Comparison of ENCODE assay signal across 7 mouse cellular contexts in the genomic region with DNA sequence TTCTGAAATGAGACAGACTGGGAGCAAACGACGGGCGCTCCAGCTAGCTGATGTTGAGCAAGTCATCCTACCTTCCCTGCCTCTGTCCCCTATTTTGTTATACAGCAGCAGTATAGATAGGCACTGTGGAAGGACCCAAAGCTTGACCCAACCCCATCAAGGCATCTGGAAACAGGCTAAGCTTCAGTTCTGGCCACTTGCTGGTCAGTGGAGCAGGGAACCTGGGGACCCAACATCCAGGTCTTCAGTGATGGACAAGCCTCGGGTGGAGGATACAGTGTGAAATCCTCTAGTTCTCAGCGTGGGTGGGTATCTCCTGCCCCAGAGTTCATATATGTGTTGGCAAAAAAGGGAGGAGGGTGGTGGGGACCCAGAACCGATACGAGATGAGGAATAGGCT. TPM values are rescaled to one million over a fixed set of nuclear protein-coding genes. Genes with fewer than 3 reads are reported as not detected.
DNase-seq lines count a peak whose midpoint lies in the region; ATAC-seq and TF ChIP-seq lines count a peak whose summit lies in the region.

No protein-coding gene starts in this region.

- TF ChIP-seq POLR2A in thymus, adult 2 months (IDR thresholded peaks at IDR 0.05; ENCODE audit: control insufficient read depth, extremely low read depth, insufficient read depth, low read length, poor library complexity), result no peak

- TF ChIP-seq CTCF in thymus, adult 2 months (IDR thresholded peaks at IDR 0.05; ENCODE audit: borderline replicate concordance, control insufficient read depth, extremely low read depth, insufficient read depth, low read length, poor library complexity), result no peak

- no peak for ATAC-seq in lung, embryonic 16.5 days (ENCODE audit: low read depth)
- no peak for ATAC-seq in hindbrain, embryonic 11.5 days (ENCODE audit: low FRiP score)
- ATAC-seq in liver, embryonic 16.5 days (ENCODE audit: low read depth), result no peak

- peaks cover 6% of the 10 kb centered on the region for H3K4me1 ChIP-seq in lung, embryonic 16.5 days (replicated peaks; ENCODE audit: control insufficient read depth, insufficient read depth, low read length)
- 0 out of 2 replicates have a peak, but pooled peaks cover 4% of the 10 kb centered on the region for H3K4me1 ChIP-seq in hindbrain, embryonic 11.5 days (replicated peaks; ENCODE audit: control insufficient read depth, insufficient read depth, low read length)
- H3K4me1 ChIP-seq in liver, embryonic 16.5 days (ENCODE audit: control insufficient read depth, low read depth, low read length), result peaks cover 15% of the 10 kb centered on the region
- H3K4me1 ChIP-seq in thymus, adult 2 months (replicated peaks; ENCODE audit: control insufficient read depth, insufficient read depth, low read length), result peaks cover 8% of the 10 kb centered on the region

- peaks cover 53% of the 10 kb centered on the region for H3K27me3 ChIP-seq in lung, embryonic 16.5 days (ENCODE audit: control insufficient read depth, insufficient read depth, low read depth, low read length)
- H3K27me3 ChIP-seq in hindbrain, embryonic 11.5 days (ENCODE audit: control insufficient read depth, insufficient read depth, low read length), result peaks cover 45% of the 10 kb centered on the region
- H3K27me3 ChIP-seq in liver, embryonic 16.5 days (ENCODE audit: control insufficient read depth, insufficient read depth, low read depth, low read length), result peaks cover 45% of the 10 kb centered on the region
- H3K27me3 ChIP-seq in thymus, adult 2 months (ENCODE audit: control insufficient read depth, insufficient read depth, low read length), result peaks cover 23% of the 10 kb centered on the region

- no peaks in the 10 kb centered on the region for H3K36me3 ChIP-seq in lung, embryonic 16.5 days (ENCODE audit: control insufficient read depth, insufficient read depth, low read length)
- no peaks in the 10 kb centered on the region for H3K36me3 ChIP-seq in hindbrain, embryonic 11.5 days (ENCODE audit: control insufficient read depth, insufficient read depth, low read length)
- H3K36me3 ChIP-seq in liver, embryonic 16.5 days (ENCODE audit: control insufficient read depth, insufficient read depth), result no peaks in the 10 kb centered on the region
- H3K36me3 ChIP-seq in thymus, adult 2 months (ENCODE audit: control insufficient read depth, insufficient read depth, low read length), result no peaks in the 10 kb centered on the region

- no peak overlapping the region for H3K27ac ChIP-seq in lung, embryonic 16.5 days (ENCODE audit: low read length)
- no peak overlapping the region for H3K27ac ChIP-seq in hindbrain, embryonic 11.5 days (ENCODE audit: low read depth, low read length)
- no peak overlapping the region for H3K27ac ChIP-seq in liver, embryonic 16.5 days (ENCODE audit: low read length)
- no peak overlapping the region for H3K27ac ChIP-seq in thymus, adult 2 months (ENCODE audit: control insufficient read depth, insufficient read depth, low read length)

- DNase-seq in lung, postnatal 36 days, result no peak
- DNase-seq in hindbrain, embryonic 11.5 days (ENCODE audit: low spot score), result peak; percentile 16
- no peak for DNase-seq in thymus, adult 2 months
- DNase-seq in urinary bladder, postnatal 36 days (ENCODE audit: low spot score in 2 of 2), result no peak
- no peak for DNase-seq in cerebellum, adult 8-10 months

- 37% methylated on average over 7 of the region's 7 CpGs for WGBS in lung, embryonic 16.5 days
- WGBS in hindbrain, embryonic 11.5 days, result 44% methylated on average over 7 of the region's 7 CpGs
- WGBS in liver, embryonic 16.5 days (ENCODE audit: insufficient replicate concordance), result 27% methylated on average over 7 of the region's 7 CpGs
- WGBS in thymus, adult 2 months, result 71% methylated on average over 7 of the region's 7 CpGs

- H3K4me2 ChIP-seq in lung, embryonic 16.5 days (ENCODE audit: low read depth, low read length), result peak overlapping the region; percentile 85
- peak overlapping the region; percentile 89 for H3K4me2 ChIP-seq in hindbrain, embryonic 11.5 days (replicated peaks; ENCODE audit: low read depth, low read length)
- peak overlapping the region; percentile 75 for H3K4me2 ChIP-seq in liver, embryonic 16.5 days (ENCODE audit: low read depth, low read length)

- H3K9me3 ChIP-seq in lung, embryonic 16.5 days (ENCODE audit: control insufficient read depth, low read length), result no peaks in the 10 kb centered on the region
- no peaks in the 10 kb centered on the region for H3K9me3 ChIP-seq in hindbrain, embryonic 11.5 days (ENCODE audit: control insufficient read depth, low read length)
- H3K9me3 ChIP-seq in liver, embryonic 16.5 days (replicated peaks; ENCODE audit: control insufficient read depth, low read length), result no peaks in the 10 kb centered on the region

- no peak overlapping the region for H3K9ac ChIP-seq in lung, embryonic 16.5 days (ENCODE audit: low read length)
- no peak overlapping the region for H3K9ac ChIP-seq in hindbrain, embryonic 11.5 days (ENCODE audit: low read depth, low read length)
- no peak overlapping the region for H3K9ac ChIP-seq in liver, embryonic 16.5 days (ENCODE audit: low read depth, low read length)

- peak overlapping the region; percentile 53 for H3K4me3 ChIP-seq in lung, embryonic 16.5 days (ENCODE audit: low read length)
- H3K4me3 ChIP-seq in hindbrain, embryonic 11.5 days (ENCODE audit: low read depth, low read length), result peak overlapping the region; percentile 49
- no peak overlapping the region for H3K4me3 ChIP-seq in liver, embryonic 16.5 days (ENCODE audit: low read depth, low read length)
- H3K4me3 ChIP-seq in thymus, adult 2 months (ENCODE audit: control insufficient read depth, insufficient read depth, low read length), result no peak overlapping the region

RNA-seq across cellular contexts. Expression of a gene that starts 5.7 kb away (rescaled TPM):
- 0.74 and 0.93 TPM in 2 replicates for polyA plus RNA-seq in lung, embryonic 16.5 days (2015; fragmentation: Nextera tagmentation; extraction: Ambion mirVana)
- polyA plus RNA-seq in hindbrain, embryonic 11.5 days (2014; fragmentation: Nextera tagmentation; extraction: Ambion mirVana), result 0.42 and 0.52 TPM in 2 replicates
- 2.0 and 3.4 TPM in 2 replicates for polyA plus RNA-seq in liver, embryonic 16.5 days (2015; fragmentation: Nextera tagmentation; extraction: Ambion mirVana)
- polyA plus RNA-seq in thymus, adult 2 months (2012; rRNA removed), result 2.4 and 2.8 TPM in 2 replicates

RNA-seq across cellular contexts. Expression of a gene that starts 5.8 kb away (rescaled TPM):
- 83.9 and 86.7 TPM in 2 replicates for polyA plus RNA-seq in lung, embryonic 16.5 days (2015; fragmentation: Nextera tagmentation; extraction: Ambion mirVana)
- 140 TPM in 2 replicates for polyA plus RNA-seq in hindbrain, embryonic 11.5 days (2014; fragmentation: Nextera tagmentation; extraction: Ambion mirVana)
- polyA plus RNA-seq in liver, embryonic 16.5 days (2015; fragmentation: Nextera tagmentation; extraction: Ambion mirVana), result 23.0 and 28.5 TPM in 2 replicates
- 8.9 and 14.3 TPM in 2 replicates for polyA plus RNA-seq in thymus, adult 2 months (2012; rRNA removed)

RNA-seq across cellular contexts. Expression of a gene that starts 30.5 kb away (rescaled TPM):
- polyA plus RNA-seq in lung, embryonic 16.5 days (2015; fragmentation: Nextera tagmentation; extraction: Ambion mirVana), result 0.10 and 0.35 TPM in 2 replicates
- 0.10 TPM in 1 of 2 replicates, not detected in the other for polyA plus RNA-seq in hindbrain, embryonic 11.5 days (2014; fragmentation: Nextera tagmentation; extraction: Ambion mirVana)
- 0.02 and 0.08 TPM in 2 replicates for polyA plus RNA-seq in liver, embryonic 16.5 days (2015; fragmentation: Nextera tagmentation; extraction: Ambion mirVana)
- 0.03 and 0.08 TPM in 2 replicates for polyA plus RNA-seq in thymus, adult 2 months (2012; rRNA removed)

RNA-seq across cellular contexts. Expression of a gene that starts 51.0 kb away (rescaled TPM):
- 8.4 and 8.9 TPM in 2 replicates for polyA plus RNA-seq in lung, embryonic 16.5 days (2015; fragmentation: Nextera tagmentation; extraction: Ambion mirVana)
- polyA plus RNA-seq in hindbrain, embryonic 11.5 days (2014; fragmentation: Nextera tagmentation; extraction: Ambion mirVana), result 14.4 and 17.1 TPM in 2 replicates
- polyA plus RNA-seq in liver, embryonic 16.5 days (2015; fragmentation: Nextera tagmentation; extraction: Ambion mirVana), result 3.4 and 3.9 TPM in 2 replicates
- 6.0 and 6.4 TPM in 2 replicates for polyA plus RNA-seq in thymus, adult 2 months (2012; rRNA removed)

Comparison
In these comparisons a context has a peak if more than half of its experiments do, and no peak if none do; other contexts are left out.
1. H3K4me3 ChIP-seq: peak in lung, embryonic 16.5 days (single experiment) and hindbrain, embryonic 11.5 days (single experiment); none in liver, embryonic 16.5 days (single experiment) and thymus, adult 2 months (single experiment).
2. Peak in every context shown above with its lines, with median percentiles within 50 percentile points of each other: H3K4me2 ChIP-seq.